Mouse (Mus musculus): Measurements from ENCODE around the gene Ddx28.

DNA sequence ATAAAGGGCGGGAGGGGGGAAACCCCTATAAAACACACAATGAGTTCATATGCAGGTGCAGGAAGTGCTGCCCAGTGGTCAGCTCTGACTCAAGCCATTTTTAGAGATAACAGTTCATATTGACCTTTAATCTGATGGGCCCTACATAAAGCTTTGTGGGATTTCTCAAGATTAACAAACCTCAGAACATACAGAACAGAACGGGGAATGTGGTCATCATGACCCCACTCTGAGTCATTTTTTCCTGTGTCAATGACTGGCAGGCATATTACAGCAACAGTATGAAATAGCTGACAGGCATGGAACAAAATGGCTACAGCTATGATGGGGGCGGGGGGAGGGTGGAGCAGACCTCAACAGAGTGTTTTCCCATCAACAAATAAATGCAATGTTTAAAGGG is 4.5 kb downstream of the Ddx28 start:
- TF ChIP-seq CTCF (IDR thresholded peaks at IDR 0.05; ENCODE audit: low read depth) (no peak), EP300 (IDR thresholded peaks at IDR 0.05; ENCODE audit: low read depth) (no peak)
